14 mouse cellular contexts compared by ENCODE assay signal in the genomic region with DNA sequence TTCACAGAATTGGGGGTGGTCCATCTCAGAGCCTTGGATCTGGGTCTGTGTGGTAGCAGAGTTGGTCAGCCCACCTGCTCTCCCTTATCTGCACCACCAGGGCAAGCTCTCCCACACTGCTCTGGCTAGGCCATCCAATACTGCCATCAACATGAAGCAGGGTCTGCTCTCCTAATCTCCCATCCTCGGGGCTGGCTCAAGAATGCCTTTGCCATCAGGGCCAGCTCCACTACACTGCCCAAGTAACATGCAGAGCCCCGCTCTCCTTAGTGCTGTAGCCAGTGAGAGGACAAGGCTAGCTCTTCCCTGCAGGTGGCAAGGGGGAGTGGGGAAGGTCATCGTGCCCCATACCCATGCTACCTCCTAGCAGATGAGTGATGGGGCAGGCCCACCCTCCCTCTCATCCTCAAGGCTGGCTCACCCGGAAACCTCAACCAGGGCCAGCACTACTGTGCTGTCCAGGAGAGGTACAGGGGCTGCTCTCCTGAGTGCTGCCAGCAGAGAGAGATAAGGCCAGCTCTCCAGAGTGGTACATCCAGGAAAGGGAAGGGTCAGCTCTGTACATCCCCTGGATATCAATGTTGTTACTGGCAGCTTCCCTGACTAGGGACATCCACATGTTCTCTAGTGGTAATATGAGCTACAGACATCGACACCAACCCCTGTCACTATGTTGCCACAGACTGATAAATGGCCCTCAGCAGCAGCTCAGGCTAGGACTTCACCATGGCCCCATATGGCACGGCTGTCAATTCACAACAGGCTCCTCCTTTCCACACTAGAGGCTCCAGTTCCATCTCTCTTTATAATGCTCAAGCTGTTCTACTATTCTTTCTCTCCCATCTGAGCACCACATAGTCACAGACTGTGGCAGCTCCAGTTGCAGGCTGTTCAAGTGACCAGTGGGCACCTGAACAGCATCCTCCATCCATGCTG. TPM values are rescaled to one million over a fixed set of nuclear protein-coding genes. Genes with fewer than 3 reads are reported as not detected.
DNase-seq lines count a peak whose midpoint lies in the region; ATAC-seq and TF ChIP-seq lines count a peak whose summit lies in the region.
"Had no signal": no experiment of that assay in that cellular context is flagged by ENCODE, and none has a peak within 500 bp of the region (broad histone marks: within the 10 kb centered on the region; RNA-seq: fewer than 3 reads in every experiment).

No protein-coding gene starts in this region.

- 83% methylated on average over 6 of the region's 6 CpGs for WGBS in forebrain, postnatal 0 days
- 80% methylated on average over 6 of the region's 6 CpGs for WGBS in forebrain, embryonic 10.5 days
- 68% methylated on average over 6 of the region's 6 CpGs for WGBS in hindbrain, embryonic 12.5 days
- WGBS in hindbrain, embryonic 16.5 days: 75% methylated on average over 6 of the region's 6 CpGs

- H3K9ac ChIP-seq in forebrain, postnatal 0 days: no peak overlapping the region
- no peak overlapping the region for H3K9ac ChIP-seq in hindbrain, embryonic 12.5 days
- H3K9ac ChIP-seq in hindbrain, embryonic 16.5 days (ENCODE audit: low read depth, low read length): no peak overlapping the region
- H3K9ac ChIP-seq: liver, embryonic 13.5 days had no signal

- intact Hi-C loops in left cerebral cortex, postnatal 4 days (cut with DNase I): no loop called here
- intact Hi-C loops in left cerebral cortex, postnatal 10 days (cut with DNase I): no loop called here

- no peaks in the 10 kb centered on the region for H3K36me3 ChIP-seq in forebrain, postnatal 0 days (ENCODE audit: insufficient read depth)
- H3K36me3 ChIP-seq in forebrain, embryonic 10.5 days (replicated peaks): no peaks in the 10 kb centered on the region
- no peaks in the 10 kb centered on the region for H3K36me3 ChIP-seq in hindbrain, embryonic 12.5 days
- no peaks in the 10 kb centered on the region for H3K36me3 ChIP-seq in hindbrain, embryonic 16.5 days (ENCODE audit: control insufficient read depth, insufficient read depth, low read length)
- H3K36me3 ChIP-seq: heart, embryonic 10.5 days; liver, embryonic 13.5 days had no signal

- no peak overlapping the region for H3K4me3 ChIP-seq in forebrain, postnatal 0 days (ENCODE audit: low read depth, low read length)
- H3K4me3 ChIP-seq in forebrain, embryonic 10.5 days: no peak overlapping the region
- H3K4me3 ChIP-seq in hindbrain, embryonic 12.5 days: no peak overlapping the region
- no peak overlapping the region for H3K4me3 ChIP-seq in hindbrain, embryonic 16.5 days (ENCODE audit: low read length)
- H3K4me3 ChIP-seq: heart, embryonic 10.5 days; layer of hippocampus, adult 2 months; liver, embryonic 13.5 days had no signal

- H3K9me3 ChIP-seq in forebrain, postnatal 0 days (ENCODE audit: low read length): no peaks in the 10 kb centered on the region
- H3K9me3 ChIP-seq in forebrain, embryonic 10.5 days: no peaks in the 10 kb centered on the region
- no peaks in the 10 kb centered on the region for H3K9me3 ChIP-seq in hindbrain, embryonic 12.5 days (replicated peaks)
- no peaks in the 10 kb centered on the region for H3K9me3 ChIP-seq in hindbrain, embryonic 16.5 days (ENCODE audit: control insufficient read depth, low read length)
- H3K9me3 ChIP-seq: heart, embryonic 10.5 days; liver, embryonic 13.5 days had no signal

- no peaks in the 10 kb centered on the region for H3K4me1 ChIP-seq in forebrain, postnatal 0 days (ENCODE audit: insufficient read depth)
- no peaks in the 10 kb centered on the region for H3K4me1 ChIP-seq in forebrain, embryonic 10.5 days
- H3K4me1 ChIP-seq in hindbrain, embryonic 12.5 days: no peaks in the 10 kb centered on the region
- no peaks in the 10 kb centered on the region for H3K4me1 ChIP-seq in hindbrain, embryonic 16.5 days (ENCODE audit: control insufficient read depth, insufficient read depth, low read depth, low read length)
- H3K4me1 ChIP-seq: liver, embryonic 13.5 days had no signal

- no peak for TF ChIP-seq CTCF in forebrain, postnatal 0 days (IDR thresholded peaks at IDR 0.05; ENCODE audit: low read depth)

- ATAC-seq in forebrain, postnatal 0 days: peak; percentile 34; the same call in 1 of the 2 replicates
- ATAC-seq in hindbrain, embryonic 12.5 days (ENCODE audit: low FRiP score): 0 out of 2 replicates have a peak, but pooled peaks have one; percentile 19
- peak; percentile 52; the same call in 1 of the 2 replicates for ATAC-seq in hindbrain, embryonic 16.5 days
- ATAC-seq: Patski had no signal

- no peak overlapping the region for H3K27ac ChIP-seq in forebrain, postnatal 0 days (ENCODE audit: low read depth, low read length)
- no peak overlapping the region for H3K27ac ChIP-seq in forebrain, embryonic 10.5 days
- H3K27ac ChIP-seq in hindbrain, embryonic 12.5 days: no peak overlapping the region
- no peak overlapping the region for H3K27ac ChIP-seq in hindbrain, embryonic 16.5 days (ENCODE audit: low read depth, low read length)
- H3K27ac ChIP-seq: heart, embryonic 10.5 days; layer of hippocampus, adult 2 months; liver, embryonic 13.5 days; stomach, postnatal 0 days had no signal

- no peak for DNase-seq in forebrain, postnatal 0 days
- no peak for DNase-seq in forebrain, embryonic 10.5 days (ENCODE audit: extremely low spot score, low spot score)
- peak; percentile 12 for DNase-seq in left cerebral cortex, postnatal 4 days
- no peak for DNase-seq in left cerebral cortex, postnatal 10 days (ENCODE audit: extremely low spot score in 1 of 2, low spot score in 2 of 2)
- no peak for DNase-seq in spleen, postnatal 36 days (ENCODE audit: low spot score in 2 of 2)
- DNase-seq: cerebellum, adult 2 months; liver, embryonic 13.5 days; lung, postnatal 36 days had no signal

- H3K4me2 ChIP-seq in forebrain, postnatal 0 days (ENCODE audit: low read depth): no peak overlapping the region
- H3K4me2 ChIP-seq in hindbrain, embryonic 12.5 days (replicated peaks): no peak overlapping the region
- no peak overlapping the region for H3K4me2 ChIP-seq in hindbrain, embryonic 16.5 days (ENCODE audit: low read length)
- H3K4me2 ChIP-seq: liver, embryonic 13.5 days had no signal

- no peaks in the 10 kb centered on the region for H3K27me3 ChIP-seq in forebrain, postnatal 0 days (ENCODE audit: insufficient read depth, low read length)
- H3K27me3 ChIP-seq in forebrain, embryonic 10.5 days (ENCODE audit: poor library complexity, severe bottlenecking): no peaks in the 10 kb centered on the region
- no peaks in the 10 kb centered on the region for H3K27me3 ChIP-seq in hindbrain, embryonic 12.5 days
- no peaks in the 10 kb centered on the region for H3K27me3 ChIP-seq in hindbrain, embryonic 16.5 days (replicated peaks; ENCODE audit: control insufficient read depth, insufficient read depth, low read length)
- H3K27me3 ChIP-seq: liver, embryonic 13.5 days; Patski had no signal

RNA-seq across cellular contexts. Expression of a gene that starts 32.2 kb away (rescaled TPM):
- 0.15 and 0.24 TPM in 2 replicates for total RNA-seq in forebrain, postnatal 0 days (2014; rRNA removed)
- 0.06 and 0.15 TPM in 2 replicates for polyA plus RNA-seq in forebrain, postnatal 0 days (2015; fragmentation: Nextera tagmentation; extraction: Ambion mirVana)
- polyA plus RNA-seq in forebrain, embryonic 10.5 days (2016; fragmentation: Nextera tagmentation; extraction: Ambion mirVana): not detected in 2 replicates
- total RNA-seq in left cerebral cortex, postnatal 4 days (2021): under 1 TPM in 1 of 2 experiments, not detected in 1; 0.28 TPM
- total RNA-seq in left cerebral cortex, postnatal 10 days (2021): under 1 TPM; 0.16 to 0.32 TPM
- 0.26 and 0.84 TPM in 2 replicates for polyA plus RNA-seq in hindbrain, embryonic 12.5 days (2016; fragmentation: Nextera tagmentation; extraction: Ambion mirVana)
- polyA plus RNA-seq in hindbrain, embryonic 16.5 days (2015; fragmentation: Nextera tagmentation; extraction: Ambion mirVana): 0.08 TPM in 1 of 2 replicates, not detected in the other
